Mouse (Mus musculus) neural tube, embryonic 10.5 days (tissue): ENCODE measurements at regions not wholly inside any gene's neighbourhood (a gene's known extent, or its start where the extent isn't known, plus 50 kb on each side); places are given as distances from the start of the nearest gene placed in this dataset.

Source experiments
- DNase-seq: peaks from one replicate; pipeline ENCODE4 v3.0.0-alpha.2; 2017; ENCODE audit warnings: low spot score; ENCODE audit errors: extremely low spot score

- DNase-seq: no peak
These were observed 79.1 kb upstream of the Pard3b start for GRCm38 (mm10) chr1:61559514-61559913.

GRCm38 (mm10) chr1:61562091-61562490 lies 76.5 kb upstream of the Pard3b start:
- no peak for DNase-seq

DNA sequence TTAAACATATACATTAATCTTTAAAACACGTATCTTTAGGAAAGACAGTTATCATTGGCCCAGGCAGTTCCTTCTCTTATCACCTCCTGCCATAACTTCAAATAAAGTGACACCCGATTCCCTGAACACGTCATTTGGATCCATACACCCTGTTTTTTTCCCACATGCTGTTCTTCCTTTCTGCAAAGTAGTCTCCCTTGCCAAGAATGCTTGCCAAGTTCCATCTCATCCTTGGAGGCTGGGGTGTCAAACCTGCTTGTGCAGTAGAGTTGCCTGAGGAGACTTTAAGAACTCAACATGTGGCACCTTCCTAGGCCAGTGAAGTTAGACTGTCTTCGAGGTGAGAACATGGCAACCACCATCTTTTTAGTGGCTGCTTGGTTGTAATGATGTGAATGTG lies 73.2 kb upstream of the Pard3b start:
- DNase-seq: no peak

DNA sequence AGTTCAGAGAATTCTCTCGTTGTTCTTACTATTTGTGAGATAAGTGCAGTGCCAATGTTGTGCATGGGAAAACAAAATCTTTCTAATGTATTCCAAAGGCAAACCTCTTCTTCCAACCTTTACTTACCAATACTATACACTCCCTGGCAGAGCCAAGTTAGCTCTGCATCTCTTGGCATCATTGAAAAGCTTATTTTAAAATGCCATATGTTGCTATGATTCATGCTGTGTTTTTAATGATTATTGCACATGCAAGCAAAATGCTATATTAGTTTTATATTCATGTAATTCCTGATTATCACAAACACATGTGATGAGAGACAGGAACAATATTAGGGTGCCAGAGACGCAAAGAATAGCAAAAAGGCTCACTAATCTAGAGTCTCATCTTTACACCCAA lies 64.3 kb upstream of the Pard3b start:
- no peak for DNase-seq

DNA sequence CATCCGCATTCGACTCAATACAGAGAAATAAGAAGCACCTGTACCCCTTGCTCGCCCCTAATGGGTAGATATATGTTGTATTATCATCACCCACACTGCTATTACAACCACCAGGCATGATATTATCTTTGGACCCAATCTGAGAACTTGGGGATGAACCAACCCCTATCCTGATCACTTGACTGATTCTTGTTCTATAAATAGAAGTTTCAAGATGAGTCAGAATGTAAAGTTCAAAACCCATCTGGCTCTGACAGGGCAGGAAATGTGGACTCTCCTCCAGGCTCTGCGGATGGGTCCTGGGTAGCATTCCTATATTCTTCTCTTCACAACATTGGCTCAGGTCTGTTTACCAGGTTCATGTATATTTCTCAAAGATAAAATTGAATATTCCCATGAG lies 61.9 kb upstream of the Pard3b start:
- no peak for DNase-seq

DNA sequence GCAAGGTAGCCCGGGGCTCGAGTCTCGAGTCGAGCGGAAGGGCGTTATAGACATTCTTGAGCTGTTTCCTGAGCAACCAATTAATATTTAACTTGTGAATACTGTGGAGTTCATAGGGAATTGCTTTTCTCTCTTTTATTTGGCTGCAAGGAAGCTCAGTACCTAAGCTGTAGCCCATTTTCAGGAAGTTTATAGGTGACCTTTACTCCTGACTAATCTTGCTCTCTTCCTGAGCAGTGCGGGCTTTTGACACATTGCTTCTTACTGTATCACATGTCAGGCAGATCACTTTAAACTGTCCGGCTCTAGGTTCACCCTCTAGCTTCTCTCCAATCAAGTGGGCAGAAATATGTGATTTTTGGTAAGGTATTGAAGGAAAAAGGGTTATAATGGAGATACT lies 51.4 kb upstream of the Pard3b start:
- DNase-seq: no peak
